Mouse (Mus musculus) induced T-regulatory cell, adult 2 months (primary cell): ENCODE results near the gene Bscl2.
A peak's percentile ranks its signal among the peaks of the same experiment; 100 is the strongest.
"Not testable (repeated sequence)": the region's sequence is repeated elsewhere in the genome, so short reads cannot be mapped to it uniquely, and the experiment has no call there.

Source experiments
- DNase-seq: peaks from one replicate; pipeline ENCODE4 v3.0.0-alpha.2; 2012; ENCODE audit warnings: low read depth

The Bscl2 gene

DNA sequence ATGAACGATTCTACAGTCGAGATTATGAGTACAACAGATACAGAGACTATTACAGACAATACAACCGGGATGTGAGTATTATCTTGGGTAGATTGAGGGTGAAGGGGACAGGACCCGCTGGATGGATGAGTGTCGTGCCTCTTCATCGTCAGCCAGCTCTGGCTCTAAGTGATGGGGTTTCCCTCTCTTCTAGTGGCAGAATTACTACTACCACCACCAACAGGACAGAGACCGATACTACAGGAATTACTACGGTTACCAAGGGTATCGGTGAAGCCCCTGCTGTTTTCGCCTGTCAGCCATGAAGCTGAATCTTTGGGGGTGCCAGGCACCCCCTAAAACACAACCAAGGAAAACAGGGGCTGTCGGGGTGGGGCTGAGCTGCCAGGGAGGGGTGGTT lies 6.0 kb upstream of the Bscl2 start:
- DNase-seq, result no peak

DNA sequence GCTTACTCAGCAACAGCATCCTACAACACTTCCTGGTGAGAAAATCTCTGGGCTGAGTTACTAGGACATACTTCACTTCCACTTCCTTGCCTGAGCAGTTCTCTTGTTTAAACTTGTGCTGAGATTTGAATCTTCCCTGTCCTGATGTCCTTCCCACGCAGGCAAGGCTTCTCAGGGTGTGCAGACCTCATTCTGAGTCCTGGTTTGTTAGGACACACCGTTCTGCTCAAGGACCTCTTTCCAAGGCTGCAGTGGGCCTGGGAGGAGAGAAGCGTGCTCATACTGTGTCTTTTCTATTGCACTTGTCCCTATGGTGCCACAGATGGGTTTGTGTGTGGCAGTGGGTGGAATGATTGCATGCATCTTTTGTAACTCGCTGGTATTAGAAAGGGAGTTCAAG lies 4.3 kb upstream of the Bscl2 start:
- DNase-seq, result no peak

DNA sequence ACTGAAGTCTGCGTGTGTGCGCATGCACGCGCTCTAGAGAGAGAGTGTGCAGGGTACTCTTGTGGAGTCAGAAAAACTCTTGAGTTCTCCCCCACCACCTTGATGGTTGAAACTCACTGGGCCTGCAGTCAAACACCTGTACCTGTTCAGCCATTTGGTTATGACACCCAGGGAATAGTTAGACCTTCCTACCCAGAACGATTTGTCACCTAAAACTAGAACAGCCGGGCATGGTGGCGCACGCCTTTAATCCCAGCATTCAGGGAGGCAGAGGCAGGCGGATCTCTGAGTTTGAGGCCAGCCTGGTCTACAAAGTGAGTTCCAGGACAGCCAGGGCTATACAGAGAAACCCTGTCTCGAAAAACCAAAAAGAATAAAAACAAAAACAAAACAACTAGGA lies 940 bp upstream of the Bscl2 start:
- not testable (repeated sequence) for DNase-seq

DNA sequence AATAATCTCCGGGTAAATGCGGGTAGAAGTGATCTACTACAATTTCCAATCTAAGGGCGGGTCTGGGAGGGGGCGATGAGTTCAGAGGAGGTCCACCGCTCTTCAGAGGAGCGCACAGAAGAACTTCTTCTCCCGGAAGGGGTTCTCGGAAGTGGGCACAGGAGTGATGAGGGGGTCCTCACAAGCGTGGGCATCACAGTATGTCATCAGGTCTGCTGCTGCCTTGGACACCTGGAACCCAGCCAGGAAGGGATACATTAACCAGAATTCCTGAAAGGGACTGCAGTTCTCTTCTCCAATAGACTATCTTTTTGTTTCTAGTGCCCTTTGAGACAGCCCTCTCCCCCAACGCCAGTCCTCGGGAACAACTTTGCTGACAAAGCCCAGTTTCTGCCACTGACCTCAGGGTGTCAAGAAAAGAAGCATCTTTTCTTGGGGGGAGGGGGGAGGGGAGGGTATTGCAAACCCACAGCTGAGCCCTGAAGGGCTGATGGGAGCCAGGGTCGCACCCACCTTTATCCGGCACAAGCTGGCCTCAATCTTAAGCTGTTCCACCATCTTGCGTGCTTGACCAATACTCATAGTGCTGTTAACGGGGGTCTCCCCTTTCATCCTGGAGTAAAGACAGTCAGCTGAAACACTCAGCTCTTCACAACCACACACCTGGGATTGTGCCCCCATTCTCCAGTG lies 919 bp downstream of the Bscl2 start:
- no peak for DNase-seq

DNA sequence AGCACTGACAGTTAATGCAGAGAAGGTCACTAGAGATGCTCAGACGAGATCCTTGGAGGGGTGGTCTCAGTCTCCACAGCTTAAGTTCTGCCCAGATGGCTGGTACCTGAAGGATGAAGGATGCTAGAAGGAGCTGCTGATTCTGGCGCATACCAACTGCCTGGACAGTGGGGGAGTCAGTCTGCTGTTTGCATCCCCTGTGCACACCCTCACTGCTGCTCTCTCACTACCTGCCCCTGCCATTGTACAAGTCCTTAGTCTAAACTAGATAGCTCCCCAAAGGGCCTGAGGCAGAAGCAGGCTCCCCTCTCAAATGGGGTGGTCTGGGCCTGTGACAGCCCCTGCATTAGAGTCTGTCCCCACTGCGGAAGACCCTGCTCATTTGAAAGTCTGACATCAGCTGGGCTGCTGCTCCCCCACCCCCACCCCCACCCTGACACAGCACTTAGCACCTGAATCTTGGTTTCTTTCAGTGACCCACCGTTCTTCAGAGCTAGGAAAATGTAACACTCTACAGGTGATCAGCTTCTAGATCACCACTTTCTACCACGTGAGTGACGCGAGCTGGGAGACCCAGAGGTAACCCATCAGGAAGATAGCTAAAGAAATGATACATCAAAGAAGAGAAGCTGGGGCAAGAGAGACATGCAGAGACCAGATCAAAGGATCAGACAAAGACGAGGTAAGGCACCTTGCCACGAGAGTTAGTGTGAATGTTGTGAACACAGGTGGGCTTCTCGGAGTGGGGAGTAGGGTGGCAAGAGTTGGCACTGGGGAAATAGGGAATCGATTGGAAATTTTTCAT lies 2.0 kb downstream of the Bscl2 start, which contains the start of gene Gng3:
TSS of gene Gng3 (minus strand) at position 92 of the 805 bp plus-strand sequence.
- DNase-seq, result peak; percentile 31

DNA sequence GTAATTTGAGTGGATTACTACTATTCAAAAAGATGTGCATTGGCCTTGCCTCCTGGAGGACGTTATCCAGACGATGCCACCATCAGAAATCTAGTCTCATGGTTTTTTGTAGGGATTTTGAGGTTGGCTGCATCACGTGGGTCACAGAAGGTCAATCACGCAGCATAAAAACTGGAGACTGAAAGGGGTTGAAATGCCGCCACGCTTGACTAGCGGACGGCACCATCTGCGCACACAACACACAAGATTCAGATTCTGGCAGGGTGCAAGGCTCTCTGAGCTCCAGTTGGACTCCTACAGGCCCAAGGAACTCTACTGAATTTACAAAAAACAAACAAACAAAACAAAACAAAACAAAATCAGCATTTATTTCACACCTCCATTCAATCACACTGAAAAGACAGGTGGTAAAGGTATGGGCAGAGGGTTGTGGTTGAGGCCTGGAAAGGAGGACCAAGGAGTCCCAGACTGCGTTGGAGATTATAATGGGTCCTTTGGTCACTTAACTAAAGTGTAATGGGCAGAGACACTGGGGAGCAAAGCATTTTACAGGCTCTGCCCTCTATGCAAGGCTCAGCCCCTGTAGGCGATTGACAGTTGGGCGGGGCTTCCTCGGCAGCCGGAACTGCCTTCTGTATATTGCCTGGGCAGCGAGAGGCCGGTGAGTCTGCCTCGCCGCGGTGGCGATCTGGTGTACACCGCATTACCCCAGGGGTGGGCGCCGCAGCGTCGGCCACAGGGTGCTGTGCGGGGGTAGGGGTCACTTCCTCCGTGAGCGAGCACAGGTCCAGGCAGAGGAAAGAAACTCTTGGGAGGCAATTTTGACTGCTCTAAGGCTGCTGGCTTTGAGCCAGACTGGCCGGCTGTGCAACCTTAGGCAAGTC lies 2.9 kb downstream of the Bscl2 start:
- DNase-seq, result peak; percentile 76

DNA sequence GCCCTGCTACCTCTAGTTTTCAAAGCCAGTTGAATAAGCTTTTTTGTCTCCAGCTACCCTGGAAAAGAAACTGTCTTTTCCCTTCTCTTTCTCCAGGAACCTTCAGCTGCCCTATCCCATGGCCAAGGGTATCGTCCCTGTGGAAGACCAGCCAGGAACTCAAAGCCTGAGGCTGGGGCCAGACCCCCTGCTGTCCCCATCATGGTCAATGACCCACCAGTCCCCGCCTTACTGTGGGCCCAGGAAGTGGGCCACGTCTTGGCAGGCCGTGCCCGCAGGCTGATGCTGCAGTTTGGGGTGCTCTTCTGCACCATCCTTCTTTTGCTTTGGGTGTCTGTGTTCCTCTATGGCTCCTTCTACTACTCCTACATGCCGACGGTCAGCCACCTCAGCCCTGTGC lies 3.7 kb downstream of the Bscl2 start:
- DNase-seq, result no peak

DNA sequence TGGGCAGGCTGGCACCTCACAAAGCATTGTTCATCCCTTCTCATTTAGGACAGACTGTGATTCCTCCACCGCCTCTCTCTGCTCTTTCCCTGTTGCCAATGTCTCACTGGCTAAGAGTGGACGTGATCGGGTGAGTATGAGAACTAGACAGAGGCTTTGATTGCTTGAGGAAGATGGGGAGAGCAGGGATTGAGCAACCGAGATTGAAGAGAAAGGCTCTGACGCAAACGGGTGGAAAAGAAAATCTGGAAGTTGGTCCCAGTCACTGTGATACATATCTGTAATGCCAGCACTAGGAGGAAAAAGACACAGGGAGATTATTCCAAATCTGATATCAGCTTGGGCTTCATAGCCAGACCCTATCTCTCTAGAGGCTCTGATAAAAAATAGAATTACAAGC lies 5.7 kb downstream of the Bscl2 start:
- DNase-seq, result no peak

DNA sequence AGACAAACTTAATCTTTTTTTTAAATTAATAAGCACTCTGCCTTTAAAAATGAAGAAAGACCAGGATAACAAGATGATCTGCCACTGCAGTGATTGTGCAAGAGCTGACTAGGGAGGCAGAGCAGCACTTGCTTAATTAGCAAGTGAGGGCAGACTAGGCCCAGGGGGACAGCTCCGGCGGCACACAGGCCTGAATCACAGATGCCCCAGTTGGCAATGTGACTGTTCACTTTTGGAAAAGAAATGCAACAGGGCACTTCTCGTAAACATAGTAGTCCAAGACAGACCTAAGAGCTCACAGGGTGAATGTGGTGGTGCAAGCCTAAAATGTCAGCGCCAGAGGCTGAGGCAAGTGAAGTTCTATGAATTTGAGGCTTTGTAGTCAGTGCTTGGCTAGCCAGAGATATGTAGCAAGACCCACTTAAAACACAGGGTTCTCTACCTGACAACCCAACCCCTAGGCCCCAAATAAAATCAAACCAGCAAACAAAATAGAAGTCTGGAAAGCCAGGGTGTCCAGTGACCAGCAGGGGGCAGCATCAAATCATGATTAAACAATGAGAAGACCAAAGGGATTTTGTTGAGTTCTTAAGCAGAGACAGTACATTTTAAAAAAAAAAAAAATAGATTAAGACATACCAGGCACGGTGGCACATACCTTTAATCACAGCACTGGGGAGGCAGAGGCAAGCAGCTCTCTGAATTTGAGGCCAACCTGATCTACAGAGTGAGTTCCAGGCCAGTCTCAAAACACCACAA lies 7.3 kb downstream of the Bscl2 start:
- DNase-seq, result peak; percentile 91

DNA sequence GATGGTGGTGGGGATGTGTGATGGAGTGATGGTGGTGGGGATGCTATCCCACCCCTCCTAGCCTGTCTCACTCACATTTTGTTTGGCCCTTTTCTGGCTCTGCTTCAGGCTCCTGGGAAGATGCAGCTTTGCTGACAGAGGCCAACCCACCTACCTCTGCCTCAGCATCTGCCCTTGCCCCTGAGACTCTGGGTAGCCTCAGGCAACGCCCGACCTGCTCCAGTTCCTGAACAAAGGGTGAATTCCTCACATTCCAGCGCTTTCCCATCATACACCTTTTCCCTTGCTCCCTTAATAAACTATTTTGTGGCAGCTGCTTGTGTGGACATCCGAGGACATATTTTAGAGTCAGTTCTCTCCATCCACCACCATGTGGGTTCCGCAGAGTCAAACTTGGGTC lies 11.1 kb downstream of the Bscl2 start:
- DNase-seq, result no peak

DNA sequence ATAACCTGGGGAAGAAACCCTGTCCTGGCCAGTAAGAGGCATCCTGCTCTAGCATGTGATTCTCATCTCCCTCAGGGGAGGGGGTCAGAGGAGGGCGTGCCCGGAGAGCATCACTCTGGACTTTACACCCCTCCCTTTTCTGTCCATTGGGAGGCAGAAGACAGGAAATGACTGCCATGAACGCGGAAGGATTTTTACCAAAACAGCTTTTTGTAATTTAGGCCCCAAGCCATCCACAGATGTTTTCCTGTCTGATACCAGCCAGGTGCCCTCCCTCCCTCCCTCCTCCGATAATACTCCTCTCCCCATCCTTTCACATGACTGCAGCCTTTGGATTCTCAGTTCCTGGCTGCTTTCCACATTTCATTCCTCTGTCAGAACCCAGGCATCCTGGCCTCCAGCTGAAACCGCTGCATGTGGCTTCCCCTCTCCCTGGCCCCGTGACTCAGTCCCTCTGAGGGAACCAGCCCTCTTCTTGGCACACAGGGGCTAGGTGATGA lies 13.2 kb downstream of the Bscl2 start, which contains the start of gene Lrrn4cl:
TSS of gene Lrrn4cl (plus strand) at position 367 of the 500 bp plus-strand sequence.
- DNase-seq, result no peak

DNA sequence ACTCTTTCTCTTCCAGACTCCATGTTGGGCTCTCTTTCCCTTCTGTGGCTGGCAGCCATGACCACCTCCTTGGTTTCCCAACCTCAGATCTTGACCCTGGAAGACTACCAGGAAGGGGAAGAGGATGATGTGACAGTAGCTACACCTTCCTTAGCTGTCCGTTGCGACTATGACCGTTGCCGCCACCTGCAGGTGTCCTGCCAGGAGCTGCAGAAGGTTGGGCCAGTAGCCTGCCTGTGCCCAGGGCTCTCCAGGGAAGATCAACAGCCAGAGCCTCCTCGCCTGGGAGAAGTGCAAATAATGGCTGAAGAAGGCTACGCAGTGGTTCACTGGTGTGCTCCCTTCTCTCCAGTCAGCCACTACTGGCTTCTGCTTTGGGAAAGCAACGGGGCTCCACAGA lies 14.4 kb downstream of the Bscl2 start:
- DNase-seq, result no peak

DNA sequence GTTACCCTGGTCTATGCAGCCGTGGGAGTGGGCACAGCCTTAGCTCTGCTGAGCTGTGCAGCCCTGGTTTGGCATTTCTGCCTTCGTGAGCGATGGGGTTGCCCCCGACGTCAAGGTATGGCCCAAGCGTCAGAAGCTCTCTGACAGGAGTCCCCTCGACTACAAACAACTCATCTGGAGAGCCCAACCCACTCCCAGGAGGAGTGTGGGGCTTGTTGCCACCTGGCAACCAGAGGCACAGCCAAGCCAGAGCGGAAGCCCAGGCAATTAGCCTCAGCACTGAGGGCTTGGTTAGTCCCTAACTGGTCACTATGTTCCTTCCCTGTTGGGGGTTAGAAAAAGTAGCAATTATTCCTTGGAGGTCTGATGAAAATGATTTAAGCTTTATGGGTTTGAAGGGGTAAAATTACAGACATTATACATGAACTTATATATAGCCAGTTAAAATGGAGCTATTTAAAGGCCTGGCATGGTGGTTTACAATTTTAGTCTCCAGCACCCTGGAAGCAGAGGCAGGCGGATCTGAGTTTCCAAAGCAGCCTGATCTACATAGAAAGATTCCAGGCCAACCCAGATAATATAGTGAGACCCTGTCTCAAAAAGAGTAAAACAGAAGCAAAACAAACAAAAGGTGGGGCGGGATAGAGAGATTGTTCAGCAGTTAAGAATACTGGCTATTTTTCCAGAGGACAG lies 15.1 kb downstream of the Bscl2 start:
- DNase-seq, result no peak

DNA sequence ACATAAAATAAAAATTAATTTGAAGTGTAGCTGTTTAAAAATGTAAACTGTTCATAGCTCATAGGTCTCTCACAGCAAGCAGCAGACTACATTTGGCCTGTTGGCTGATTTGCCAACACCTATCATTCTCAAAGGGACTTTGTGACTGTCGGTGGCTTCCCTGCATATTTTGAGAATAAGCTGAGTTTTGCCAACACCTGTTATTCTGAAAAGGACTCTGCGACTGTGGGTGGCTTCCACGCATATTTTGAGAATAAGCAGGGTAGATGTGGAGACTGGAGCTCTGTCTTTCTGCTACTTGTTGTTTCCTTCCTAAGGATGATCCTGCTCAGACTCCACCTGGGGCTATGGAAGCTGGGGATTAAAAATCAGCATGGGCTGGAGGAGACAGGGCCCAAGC lies 15.8 kb downstream of the Bscl2 start:
- no peak for DNase-seq

DNA sequence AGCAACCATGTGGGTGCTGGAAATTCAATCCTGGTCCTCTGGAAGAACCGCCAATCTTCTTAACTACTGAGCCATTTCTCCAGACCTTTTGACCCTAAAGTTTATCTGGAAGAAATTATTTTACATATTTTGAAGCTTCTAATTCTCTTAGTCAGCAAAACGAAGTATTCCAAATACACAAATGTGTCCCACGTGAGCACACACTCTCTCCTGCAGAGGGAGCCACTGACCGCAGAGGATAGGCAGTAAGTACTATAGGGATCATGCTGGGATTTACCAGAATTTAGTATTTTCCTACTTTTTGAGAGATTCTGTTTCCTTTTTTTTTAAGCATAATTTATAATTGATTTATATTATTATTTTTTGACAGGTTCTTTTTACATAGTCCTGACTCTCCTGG lies 20.4 kb downstream of the Bscl2 start:
- peak; percentile 68 for DNase-seq

DNA sequence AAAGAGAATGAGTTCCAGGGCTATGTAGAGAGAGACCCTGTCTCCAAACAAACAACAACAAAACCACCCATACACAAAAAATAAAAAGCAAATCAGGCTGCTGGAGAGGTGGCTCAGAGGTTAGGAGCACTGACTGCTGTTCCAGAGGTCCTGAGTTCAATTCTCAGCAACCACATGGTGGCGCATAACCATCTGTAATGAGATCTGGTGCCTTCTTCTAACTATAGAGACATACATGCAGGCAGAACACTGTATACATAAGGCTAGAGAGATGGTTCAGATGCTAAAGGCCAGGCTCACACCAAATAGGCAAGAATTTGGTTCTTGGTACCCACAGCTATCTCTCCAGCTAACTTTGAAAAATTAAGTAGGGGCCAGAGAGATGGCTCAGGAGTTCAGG lies 21.8 kb downstream of the Bscl2 start:
- DNase-seq, result peak; percentile 75

DNA sequence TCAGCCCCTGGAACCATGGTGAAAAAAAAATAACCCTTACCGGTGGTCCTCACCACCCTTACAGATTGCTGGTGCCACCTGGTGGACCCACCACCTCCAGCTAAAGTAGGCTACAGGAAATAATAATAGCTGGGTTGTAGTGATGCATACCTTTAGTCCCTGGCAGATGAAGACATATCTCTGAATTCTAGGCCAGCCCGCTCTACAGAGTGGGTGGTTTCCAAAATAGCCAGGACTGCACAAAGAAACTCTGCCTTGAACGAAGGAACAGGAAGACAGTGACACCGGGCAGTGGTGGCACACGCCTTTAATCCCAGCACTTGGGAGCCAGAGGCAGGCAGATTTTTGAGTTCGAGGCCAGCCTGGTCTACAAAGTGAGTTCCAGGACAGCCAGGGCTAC lies 27.0 kb downstream of the Bscl2 start:
- DNase-seq, result no peak

DNA sequence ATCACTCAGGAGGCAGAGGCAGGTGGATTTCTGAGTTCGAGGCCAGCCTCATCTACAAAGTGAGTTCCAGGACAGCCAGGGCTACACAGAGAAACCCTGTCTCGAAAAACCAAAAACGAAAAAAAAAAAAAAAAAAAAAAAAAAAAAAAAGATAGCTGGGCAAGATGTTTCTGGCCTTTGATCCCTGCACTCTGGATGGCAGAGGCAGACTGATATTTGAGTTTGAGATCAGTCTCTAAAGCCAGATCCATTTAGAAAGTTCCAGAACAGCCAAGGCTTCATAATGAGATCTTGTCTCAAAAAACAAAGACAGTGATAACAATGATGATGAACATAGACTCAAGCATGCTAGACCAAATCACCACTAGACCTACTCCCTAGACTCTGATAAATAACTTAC lies 33.1 kb downstream of the Bscl2 start:
- not testable (repeated sequence) for DNase-seq

DNA sequence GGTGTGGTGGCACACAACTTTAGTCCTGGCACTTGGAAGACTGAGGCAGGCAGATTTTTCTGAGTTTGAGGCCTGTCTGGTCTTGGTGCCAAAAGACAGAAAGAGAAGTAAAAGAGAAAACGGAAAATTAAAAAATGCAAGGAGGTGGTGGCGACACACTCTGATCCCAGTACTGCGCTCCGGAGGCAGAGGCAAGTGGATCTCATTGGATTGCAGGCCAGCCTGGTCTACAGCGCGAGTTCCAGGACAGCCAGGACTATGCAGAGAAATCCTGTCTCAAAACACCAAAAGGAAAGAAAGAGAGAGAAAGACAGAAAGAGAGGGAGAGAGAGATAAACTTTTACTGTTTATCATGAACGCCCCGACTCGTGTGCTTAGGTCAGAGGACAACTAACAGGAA lies 33.6 kb downstream of the Bscl2 start:
- no peak for DNase-seq

DNA sequence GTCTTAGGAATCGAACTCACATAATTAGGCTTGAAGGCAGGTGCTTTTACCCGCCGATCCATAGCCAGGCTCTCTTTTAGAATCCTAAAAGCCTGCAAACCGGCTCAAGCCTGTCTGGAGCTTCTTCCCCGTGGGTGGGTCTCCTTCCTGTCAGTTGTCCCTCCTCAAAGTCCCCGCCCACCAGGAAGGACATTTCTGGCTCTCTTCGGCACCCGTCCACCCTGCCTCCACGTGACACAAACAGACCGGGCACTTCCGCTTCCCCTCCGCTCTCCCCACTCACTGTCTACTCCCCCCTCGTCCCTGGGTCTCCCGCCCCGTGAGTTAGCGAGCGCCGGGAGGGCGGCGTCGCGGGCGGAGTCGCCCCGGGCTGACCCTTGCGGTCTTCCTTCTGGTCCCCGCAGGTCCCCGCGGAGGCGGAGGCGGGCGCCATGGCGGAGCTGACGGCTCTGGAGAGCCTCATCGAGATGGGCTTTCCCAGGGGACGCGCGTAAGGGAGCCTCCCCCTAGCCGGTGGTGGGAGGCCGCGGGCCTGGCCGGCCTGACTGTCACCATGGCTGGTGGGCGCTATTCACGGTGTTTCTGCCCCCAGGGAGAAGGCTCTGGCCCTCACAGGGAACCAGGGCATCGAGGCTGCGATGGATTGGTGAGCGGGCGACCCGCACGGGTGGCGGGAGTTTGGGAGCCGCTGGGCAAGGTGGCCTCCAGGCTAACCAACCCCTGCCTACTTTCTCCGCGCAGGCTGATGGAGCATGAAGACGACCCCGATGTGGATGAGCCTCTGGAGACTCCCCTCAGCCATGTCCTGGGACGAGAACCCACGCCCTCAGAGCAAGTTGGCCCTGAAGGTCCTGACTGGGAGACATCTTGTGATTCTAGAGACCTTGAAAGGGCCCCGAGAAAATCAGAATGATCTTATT lies 34.3 kb downstream of the Bscl2 start, which contains the start of gene Ubxn1:
TSS of gene Ubxn1 (plus strand) at position 230 of the 920 bp plus-strand sequence.
- peak; percentile 97 for DNase-seq
